Mouse (Mus musculus) adrenal gland, postnatal 4 days (tissue): ENCODE measurements at regions not wholly inside any gene's neighbourhood (a gene's known extent, or its start where the extent isn't known, plus 50 kb on each side); places are given as distances from the start of the nearest gene placed in this dataset.

ENCODE experiments used
- DNase-seq, 2 experiments: peaks; one replicate each; pipeline ENCODE4 v3.0.0; 2021 to 2022; ENCODE audit warnings: low spot score in 2 of 2, mixed read lengths in 2 of 2

DNA sequence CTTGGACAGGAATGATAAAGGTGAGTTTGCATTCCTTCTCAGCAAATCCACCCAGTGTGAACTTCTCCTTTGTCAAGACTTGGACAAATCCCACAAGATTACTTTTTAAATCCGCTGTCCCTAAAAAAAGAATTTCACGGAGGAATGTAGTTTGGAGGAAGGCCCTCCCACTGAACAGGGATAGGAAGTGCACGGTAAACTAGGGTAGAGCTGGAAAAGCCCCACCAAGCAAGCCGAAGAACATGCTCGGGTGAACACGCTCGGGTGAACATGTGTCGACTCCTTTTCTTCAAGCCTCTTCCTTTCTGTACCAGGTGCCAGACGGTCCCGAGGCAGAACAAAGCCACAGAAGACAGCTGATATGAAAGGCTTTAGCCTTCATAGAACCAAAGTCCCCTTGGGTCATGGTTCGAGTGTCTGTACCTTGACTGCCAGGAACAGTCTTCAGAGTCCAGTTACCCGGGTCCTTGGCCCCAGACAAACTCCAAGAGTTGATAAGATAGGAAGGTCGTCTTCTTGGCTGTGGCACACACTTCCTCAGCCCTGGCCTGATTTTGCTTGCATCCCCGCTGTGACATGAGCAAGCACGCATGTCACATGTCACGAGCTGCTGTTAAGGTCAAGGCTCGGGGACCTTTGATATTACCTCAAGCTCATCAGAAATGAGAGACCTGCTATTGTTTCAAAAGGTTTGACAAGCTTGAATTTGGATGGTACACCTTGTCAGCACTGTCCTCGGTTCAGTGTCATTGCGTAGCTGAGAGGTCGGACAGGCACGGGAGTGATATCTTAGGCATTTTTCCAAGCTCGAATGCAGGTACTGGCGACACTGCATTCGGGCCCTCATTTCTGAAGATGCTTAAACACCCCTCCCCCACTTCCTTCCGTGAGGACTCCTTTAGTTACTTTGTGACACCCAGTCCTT, 51.5 kb upstream of the Ryk start:
- DNase-seq, result no peak

DNA sequence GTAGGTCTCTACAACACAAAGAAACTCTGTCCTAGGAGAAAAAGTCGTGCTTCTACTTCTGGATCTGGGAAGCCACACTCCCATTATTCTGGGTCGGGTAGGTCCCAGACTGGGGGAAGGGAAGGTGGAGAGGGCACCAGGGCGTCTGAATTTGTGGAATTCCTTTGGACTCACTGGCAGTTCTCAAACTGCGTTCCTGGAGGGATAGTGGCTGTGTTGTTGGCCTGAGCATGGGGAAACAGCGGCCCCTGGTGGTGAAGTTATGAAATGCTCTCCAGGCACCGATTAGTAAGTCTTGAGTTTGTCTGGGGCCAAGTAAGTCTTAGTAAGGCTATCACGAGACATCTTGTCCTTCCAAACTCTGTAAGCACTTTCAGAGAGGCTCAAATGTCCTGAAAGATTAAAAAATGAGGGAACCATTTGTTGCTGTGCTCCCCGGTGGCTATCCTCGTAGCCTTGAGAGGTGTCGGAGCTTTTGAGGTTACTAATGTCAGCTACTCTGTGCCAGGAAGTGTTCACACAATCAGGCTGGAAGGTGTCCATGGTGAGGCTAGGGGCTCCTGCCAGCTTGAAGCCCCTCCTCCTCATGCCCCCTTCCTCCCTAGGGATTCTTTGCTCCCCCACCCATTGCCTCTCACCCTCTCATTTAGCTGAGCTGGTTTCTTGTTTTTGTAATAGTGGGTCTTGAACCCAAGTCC, 50.2 kb upstream of the Ryk start:
- peak; percentile 82 to 86 for DNase-seq
